Comparison of ENCODE assay signal across 9 mouse cellular contexts in the genomic region with DNA sequence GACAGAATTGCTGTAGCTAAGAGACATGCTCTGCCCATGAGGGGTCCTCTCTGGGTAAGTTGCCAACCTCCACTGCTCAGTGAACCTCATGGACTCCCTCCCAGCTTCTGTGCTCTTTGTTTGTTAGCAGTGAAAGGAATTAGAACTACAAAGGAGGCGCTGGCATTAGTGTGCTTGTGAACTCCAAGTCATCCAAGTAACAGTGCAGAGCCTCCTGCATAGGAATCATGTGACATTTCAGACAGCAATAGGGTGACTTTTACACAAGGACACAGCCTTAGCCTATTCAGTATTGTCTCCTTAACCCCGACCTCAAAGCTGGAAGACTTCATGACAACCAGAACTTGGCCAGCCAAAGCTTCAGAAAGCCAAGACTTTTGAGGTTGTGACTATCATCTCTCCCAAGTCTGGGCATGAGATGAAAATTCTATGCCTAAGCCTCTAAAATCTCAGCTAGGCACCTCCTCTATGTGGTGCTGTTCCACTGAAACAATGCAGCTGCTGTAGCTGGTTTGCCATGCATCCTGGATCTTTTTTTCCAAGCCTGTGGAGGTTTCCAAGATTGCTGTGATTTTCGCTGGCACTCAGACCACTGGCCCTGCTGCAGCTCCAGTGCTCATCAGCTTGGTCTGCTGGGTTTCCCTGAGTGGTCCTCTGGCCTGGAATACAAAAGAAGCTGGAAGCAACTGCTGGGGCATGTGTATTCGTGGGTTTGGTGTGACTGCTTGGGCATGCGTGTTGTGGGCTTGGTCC. TPM values are rescaled to one million over a fixed set of nuclear protein-coding genes. Genes with fewer than 3 reads are reported as not detected.
A peak's percentile ranks its signal among the peaks of the same experiment; 100 is the strongest.
DNase-seq lines count a peak whose midpoint lies in the region.
"Had no signal": no experiment of that assay in that cellular context is flagged by ENCODE, and none has a peak within 500 bp of the region (broad histone marks: within the 10 kb centered on the region; RNA-seq: fewer than 3 reads in every experiment).

No protein-coding gene starts in this region.

- peak; percentile 17 to 23 for DNase-seq in heart, adult 9 months (ENCODE audit: low spot score in 2 of 2)
- no peak for DNase-seq in heart, postnatal 14 days
- DNase-seq in Muller cell, postnatal 12 days (ENCODE audit: inconsistent ontology term) = peak; percentile 60
- peak; percentile 53 for DNase-seq in fibroblast of lung, adult 2 months (ENCODE audit: low read depth)
- DNase-seq in lung, postnatal 4 days = peak; percentile 9 to 39
- no peak for DNase-seq in thymus, postnatal 36 days
- DNase-seq in kidney, adult 9 months = no peak
- DNase-seq in urinary bladder, adult 18-20 months (ENCODE audit: low spot score in 2 of 2) = no peak
- DNase-seq: kidney, adult 11 months had no signal

- intact Hi-C loops in heart, postnatal 14 days (cut with DNase I) = no loop called here

RNA-seq across cellular contexts. Expression of gene Tmem17, which starts 52.8 kb away (rescaled TPM):
- 1 to 10 TPM; 1.5 to 1.9 TPM for total RNA-seq in heart, postnatal 14 days (2021)

Comparison
In these comparisons a context has a peak if more than half of its experiments do, and no peak if none do; other contexts are left out.
1. DNase-seq: peak in heart, adult 9 months (2 of 2), Muller cell, postnatal 12 days (single experiment), fibroblast of lung, adult 2 months (single experiment) and lung, postnatal 4 days (2 of 2); none in heart, postnatal 14 days (0 of 2), thymus, postnatal 36 days (0 of 2), kidney, adult 9 months (single experiment) and urinary bladder, adult 18-20 months (0 of 2).